Mouse (Mus musculus): ENCODE results near the gene Gse1. TPM values are rescaled to one million over a fixed set of nuclear protein-coding genes. Genes with fewer than 3 reads are reported as not detected.

Gene Gse1
- polyA plus RNA-seq, 1 experiment from 2014 or later, result 10.0 TPM

DNA sequence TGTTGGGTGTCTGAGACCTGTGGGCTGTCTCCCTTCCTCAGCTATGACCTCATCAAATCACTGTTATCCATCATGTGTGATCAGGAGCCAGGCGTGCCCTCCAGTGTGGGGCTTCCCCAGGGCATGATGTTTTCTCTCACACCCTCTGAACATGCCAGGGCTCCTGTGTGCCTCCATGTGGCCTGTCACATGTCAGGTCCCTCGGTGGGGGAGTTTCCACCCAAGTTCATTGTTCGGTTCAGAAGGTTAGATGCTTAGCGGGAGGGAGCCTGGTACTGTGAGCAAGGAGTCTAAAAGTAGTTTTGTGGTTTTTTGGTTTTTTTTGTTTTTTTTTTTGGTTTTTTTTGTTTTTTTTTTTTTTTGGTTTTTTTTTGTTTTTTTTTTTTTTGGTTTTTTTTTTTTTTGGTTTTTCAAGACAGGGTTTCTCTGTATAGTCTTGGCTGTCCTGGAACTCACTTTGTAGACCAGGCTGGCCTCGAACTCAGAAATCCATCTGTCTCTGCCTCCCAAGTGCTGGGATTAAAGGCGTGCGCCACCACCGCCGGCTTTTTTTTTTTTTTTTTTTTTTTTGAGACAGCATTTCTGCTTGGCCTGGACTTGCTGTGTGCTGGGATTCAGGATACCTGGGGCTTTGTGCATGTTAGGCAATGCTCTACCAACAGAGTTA lies 235.8 kb downstream of the Gse1 start:
- peaks cover 55% of the 10 kb centered on the region for H3K4me1 ChIP-seq
- H3K27ac ChIP-seq, result no peak overlapping the region
- H3K27me3 ChIP-seq, result 0 out of 2 replicates have a peak, but pooled peaks cover 13% of the 10 kb centered on the region
- H3K9me3 ChIP-seq (replicated peaks), result no peaks in the 10 kb centered on the region
- 78% methylated on average over 8 of the region's 9 CpGs for WGBS
- no peak overlapping the region for H3K9ac ChIP-seq
- no peak overlapping the region for H3K4me2 ChIP-seq
- H3K36me3 ChIP-seq, result no peaks in the 10 kb centered on the region
- H3K4me3 ChIP-seq (replicated peaks), result no peak overlapping the region
- no peak for ATAC-seq (replicated peaks; ENCODE audit: low FRiP score)

- H3K9ac ChIP-seq, result no peak overlapping the region
- no peak for ATAC-seq (replicated peaks; ENCODE audit: low FRiP score)
Measured at GRCm38 (mm10) chr8:120464585-120464937, 236.3 kb downstream of the Gse1 start.

DNA sequence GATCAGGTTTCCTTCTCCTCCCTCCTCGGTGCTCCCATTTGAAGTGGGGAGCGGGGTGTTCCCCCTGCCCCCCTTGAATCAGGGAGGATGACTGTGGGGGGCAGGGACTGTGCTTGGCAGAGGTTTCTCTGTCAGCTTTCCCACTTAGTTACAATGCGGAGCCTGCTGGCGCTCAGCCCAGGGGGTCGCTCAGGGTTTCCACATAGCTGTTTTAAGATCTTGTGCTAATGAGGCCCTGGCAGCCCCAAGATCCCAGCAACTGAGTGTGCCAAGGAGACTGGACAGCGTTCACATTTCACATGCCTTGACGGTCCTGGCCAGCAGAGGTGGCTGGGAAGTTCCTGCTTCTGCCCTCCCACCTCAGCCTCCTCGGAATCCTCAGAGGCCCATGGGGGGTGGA lies 237.5 kb downstream of the Gse1 start:
- Histone ChIP-seq H3K36me3 (no peaks in the 10 kb centered on the region), H3K4me1 (peaks cover 58% of the 10 kb centered on the region), H3K27me3 (0 out of 2 replicates have a peak, but pooled peaks cover 11% of the 10 kb centered on the region), H3K9ac (no peak overlapping the region), H3K9me3 (replicated peaks) (no peaks in the 10 kb centered on the region), H3K4me3 (replicated peaks) (no peak overlapping the region), H3K4me2 (no peak overlapping the region), H3K27ac (0 out of 2 replicates have a peak overlapping the region, but pooled peaks have one; percentile 45)
- ATAC-seq (replicated peaks; ENCODE audit: low FRiP score), result no peak
- 17% methylated on average over 8 of the region's 8 CpGs for WGBS

More at GRCm38 (mm10) chr8:120464585-120464937, 236.3 kb downstream of the Gse1 start:
- H3K4me1 ChIP-seq, result peaks cover 57% of the 10 kb centered on the region
- no peak overlapping the region for H3K4me3 ChIP-seq (replicated peaks)
- WGBS, result 40% methylated on average over 4 of the region's 4 CpGs
- 0 out of 2 replicates have a peak, but pooled peaks cover 11% of the 10 kb centered on the region for H3K27me3 ChIP-seq
- no peaks in the 10 kb centered on the region for H3K36me3 ChIP-seq
- H3K27ac ChIP-seq, result no peak overlapping the region
- H3K4me2 ChIP-seq, result no peak overlapping the region
- H3K9me3 ChIP-seq (replicated peaks), result no peaks in the 10 kb centered on the region

GRCm38 (mm10) chr8:120466266-120466665 lies 238.0 kb downstream of the Gse1 start:
- 78% methylated on average over 10 of the region's 10 CpGs for WGBS
- no peak overlapping the region for H3K9ac ChIP-seq
- no peaks in the 10 kb centered on the region for H3K36me3 ChIP-seq
- H3K4me2 ChIP-seq, result no peak overlapping the region
- no peak overlapping the region for H3K27ac ChIP-seq
- ATAC-seq (replicated peaks; ENCODE audit: low FRiP score), result no peak
- H3K4me3 ChIP-seq (replicated peaks), result no peak overlapping the region
- H3K27me3 ChIP-seq, result 0 out of 2 replicates have a peak, but pooled peaks cover 7% of the 10 kb centered on the region
- H3K9me3 ChIP-seq (replicated peaks), result no peaks in the 10 kb centered on the region
- H3K4me1 ChIP-seq, result peaks cover 60% of the 10 kb centered on the region

DNA sequence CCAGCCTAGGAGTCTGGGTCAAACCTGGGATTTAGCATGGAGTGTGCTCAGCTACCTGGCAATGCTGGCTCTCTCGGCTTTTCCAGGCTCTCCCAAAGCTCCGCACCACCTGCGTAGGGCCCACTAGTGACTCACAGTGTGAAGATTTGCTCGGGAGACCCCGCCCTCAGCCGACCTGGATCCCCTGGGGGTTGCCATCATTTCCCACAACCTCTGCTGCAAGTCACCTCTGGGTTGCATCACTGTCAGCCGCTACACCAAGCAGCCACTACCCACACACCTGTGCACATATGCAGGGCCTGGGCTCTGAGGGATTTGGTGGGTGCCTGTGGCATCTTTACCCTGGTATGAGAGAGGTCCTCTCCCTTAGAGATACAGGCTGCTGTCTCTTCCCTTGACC lies 239.3 kb downstream of the Gse1 start:
- H3K4me2 ChIP-seq, result no peak overlapping the region
- H3K36me3 ChIP-seq, result no peaks in the 10 kb centered on the region
- 91% methylated on average over 7 of the region's 7 CpGs for WGBS
- H3K4me3 ChIP-seq (replicated peaks), result no peak overlapping the region
- peaks cover 60% of the 10 kb centered on the region for H3K4me1 ChIP-seq
- H3K9ac ChIP-seq, result no peak overlapping the region
- 0 out of 2 replicates have a peak, but pooled peaks cover 7% of the 10 kb centered on the region for H3K27me3 ChIP-seq
- ATAC-seq (replicated peaks; ENCODE audit: low FRiP score), result no peak
- no peak overlapping the region for H3K27ac ChIP-seq
- H3K9me3 ChIP-seq (replicated peaks), result no peaks in the 10 kb centered on the region

- WGBS, result 92% methylated on average over 12 of the region's 12 CpGs
- no peak overlapping the region for H3K4me2 ChIP-seq
Measured at GRCm38 (mm10) chr8:120470170-120470569, 241.9 kb downstream of the Gse1 start.

DNA sequence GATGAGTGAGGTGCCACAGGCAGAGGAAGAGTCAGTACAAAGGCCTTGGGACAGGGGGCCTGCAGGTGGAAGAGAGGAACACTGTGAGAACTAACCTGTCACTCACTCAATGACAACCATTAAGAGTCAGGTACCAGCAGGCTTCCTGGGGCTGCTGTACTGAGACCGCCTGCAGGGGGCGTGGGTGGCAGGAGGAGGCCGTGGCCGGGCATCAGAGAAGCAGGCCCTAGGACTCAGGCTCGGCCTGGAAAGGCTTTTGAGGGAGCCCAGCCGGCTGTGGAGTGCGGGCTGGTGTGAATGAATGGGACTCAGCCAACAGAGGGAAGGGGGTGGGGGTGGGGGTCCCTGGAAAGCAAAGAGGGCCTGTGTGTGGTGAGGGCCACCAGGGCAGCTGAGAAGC lies 242.9 kb downstream of the Gse1 start:
- no peaks in the 10 kb centered on the region for H3K9me3 ChIP-seq (replicated peaks)
- WGBS, result 24% methylated on average over 7 of the region's 7 CpGs
- 0 out of 2 replicates have a peak, but pooled peaks cover 13% of the 10 kb centered on the region for H3K27me3 ChIP-seq
- ATAC-seq (replicated peaks; ENCODE audit: low FRiP score), result no peak
- H3K4me2 ChIP-seq, result no peak overlapping the region
- peaks cover 63% of the 10 kb centered on the region for H3K4me1 ChIP-seq
- H3K36me3 ChIP-seq, result no peaks in the 10 kb centered on the region
- no peak overlapping the region for H3K27ac ChIP-seq
- no peak overlapping the region for H3K9ac ChIP-seq
- no peak overlapping the region for H3K4me3 ChIP-seq (replicated peaks)

More at GRCm38 (mm10) chr8:120470170-120470569, 241.9 kb downstream of the Gse1 start:
- no peak for ATAC-seq (replicated peaks; ENCODE audit: low FRiP score)
- Histone ChIP-seq H3K9me3 (replicated peaks) (no peaks in the 10 kb centered on the region), H3K4me3 (replicated peaks) (no peak overlapping the region), H3K4me1 (peaks cover 62% of the 10 kb centered on the region), H3K27ac (no peak overlapping the region), H3K36me3 (no peaks in the 10 kb centered on the region), H3K27me3 (0 out of 2 replicates have a peak, but pooled peaks cover 7% of the 10 kb centered on the region), H3K9ac (no peak overlapping the region)

DNA sequence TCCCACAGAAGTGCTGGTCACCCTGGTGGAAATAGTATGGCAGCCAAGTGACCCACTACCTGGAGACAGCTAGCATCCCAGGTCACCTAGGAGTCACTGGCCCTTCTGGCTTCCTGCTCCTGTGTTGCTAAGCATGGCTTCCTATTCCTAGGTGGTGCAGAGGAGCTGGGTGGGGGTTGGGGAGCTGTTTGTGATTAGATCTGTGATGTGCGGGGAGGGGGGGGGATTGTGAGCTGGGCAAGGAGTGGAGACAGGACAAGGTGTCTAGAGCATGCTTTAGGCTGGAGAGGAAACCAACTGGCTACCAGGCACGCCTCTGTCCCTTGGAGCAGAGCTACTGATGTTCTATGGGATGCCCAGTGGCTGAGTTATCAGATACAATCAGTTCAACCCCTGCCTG lies 243.5 kb downstream of the Gse1 start:
- no peak overlapping the region for H3K27ac ChIP-seq
- no peaks in the 10 kb centered on the region for H3K9me3 ChIP-seq (replicated peaks)
- peaks cover 65% of the 10 kb centered on the region for H3K4me1 ChIP-seq
- H3K4me2 ChIP-seq, result no peak overlapping the region
- H3K27me3 ChIP-seq, result 0 out of 2 replicates have a peak, but pooled peaks cover 13% of the 10 kb centered on the region
- H3K36me3 ChIP-seq, result no peaks in the 10 kb centered on the region
- no peak overlapping the region for H3K4me3 ChIP-seq (replicated peaks)
- 53% methylated on average over 2 of the region's 2 CpGs for WGBS
- no peak for ATAC-seq (replicated peaks; ENCODE audit: low FRiP score)
- H3K9ac ChIP-seq, result no peak overlapping the region

DNA sequence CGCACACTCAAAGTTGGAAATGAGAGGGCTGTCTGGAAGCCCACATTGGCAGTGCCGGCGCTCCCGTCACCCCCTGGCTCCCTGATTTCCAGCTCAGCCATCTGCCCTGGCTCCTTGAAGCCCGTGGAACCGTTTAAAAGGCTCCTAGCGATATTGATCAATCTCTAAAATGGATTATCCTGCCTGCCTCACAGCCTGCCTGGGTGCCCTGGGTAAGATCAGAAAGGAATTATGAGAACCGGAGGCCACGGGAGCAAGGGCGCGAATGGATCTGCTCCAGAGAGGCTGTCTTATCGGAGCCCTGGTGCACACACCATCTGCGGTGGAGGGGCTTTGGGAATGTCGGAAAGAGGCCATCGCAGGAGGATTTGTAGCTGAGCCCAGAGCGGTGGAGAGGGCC lies 244.0 kb downstream of the Gse1 start:
- Histone ChIP-seq H3K27me3 (0 out of 2 replicates have a peak, but pooled peaks cover 10% of the 10 kb centered on the region), H3K9ac (no peak overlapping the region), H3K9me3 (replicated peaks) (no peaks in the 10 kb centered on the region), H3K4me1 (peaks cover 69% of the 10 kb centered on the region), H3K36me3 (no peaks in the 10 kb centered on the region), H3K27ac (no peak overlapping the region), H3K4me2 (no peak overlapping the region), H3K4me3 (replicated peaks) (no peak overlapping the region)
- 40% methylated on average over 16 of the region's 16 CpGs for WGBS
- no peak for ATAC-seq (replicated peaks; ENCODE audit: low FRiP score)

DNA sequence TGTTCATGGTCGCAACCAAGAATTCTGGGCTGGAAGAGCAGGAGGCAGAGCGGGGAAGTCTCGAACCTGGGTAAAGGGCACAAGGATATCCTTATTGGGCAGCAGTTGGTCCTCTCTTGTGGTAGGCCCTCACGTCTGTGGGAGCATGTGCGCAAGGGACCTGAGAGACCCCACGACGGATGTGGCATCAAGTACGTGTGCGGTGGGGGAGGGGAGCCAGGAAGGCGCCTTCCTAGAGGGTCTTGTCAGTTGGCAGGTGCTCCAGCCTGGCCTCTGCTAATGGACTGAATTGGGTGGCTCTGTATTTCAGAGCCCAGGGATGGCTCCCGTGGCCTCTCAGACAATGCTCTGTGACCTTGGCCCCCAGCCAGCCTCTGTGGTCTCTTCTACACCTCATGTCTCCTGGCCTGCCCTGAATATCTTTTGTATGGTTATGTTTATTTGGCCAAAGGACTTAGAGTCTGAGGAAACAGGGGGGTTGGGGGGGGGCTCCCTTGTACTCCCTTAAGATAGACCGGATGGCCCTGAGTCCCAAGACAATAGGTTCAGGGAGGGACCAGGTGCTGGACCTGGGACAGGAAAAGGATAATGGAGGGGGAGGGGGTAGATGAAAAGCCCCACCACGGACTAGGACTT lies 245.6 kb downstream of the Gse1 start:
- ATAC-seq (replicated peaks; ENCODE audit: low FRiP score), result no peak

GRCm38 (mm10) chr8:120474496-120475235 lies 246.4 kb downstream of the Gse1 start:
- H3K27ac ChIP-seq, result peak overlapping the region; percentile 60; the same call in 1 of the 2 replicates
- no peak for ATAC-seq (replicated peaks; ENCODE audit: low FRiP score)
- peaks cover 64% of the 10 kb centered on the region for H3K4me1 ChIP-seq

More for the DNA sequence above, 245.6 kb downstream of the Gse1 start:
- Histone ChIP-seq H3K9me3 (replicated peaks) (no peaks in the 10 kb centered on the region), H3K4me3 (replicated peaks) (no peak overlapping the region), H3K36me3 (no peaks in the 10 kb centered on the region), H3K27ac (peak overlapping the region; percentile 60), H3K9ac (no peak overlapping the region), H3K4me1 (peaks cover 69% of the 10 kb centered on the region), H3K4me2 (no peak overlapping the region), H3K27me3 (0 out of 2 replicates have a peak, but pooled peaks cover 6% of the 10 kb centered on the region)
- 85% methylated on average over 13 of the region's 13 CpGs for WGBS

More at GRCm38 (mm10) chr8:120474496-120475235, 246.4 kb downstream of the Gse1 start:
- 0 out of 2 replicates have a peak, but pooled peaks cover 6% of the 10 kb centered on the region for H3K27me3 ChIP-seq
- 58% methylated on average over 11 of the region's 11 CpGs for WGBS
- no peak overlapping the region for H3K9ac ChIP-seq
- H3K4me2 ChIP-seq, result no peak overlapping the region
- no peak overlapping the region for H3K4me3 ChIP-seq (replicated peaks)
- no peaks in the 10 kb centered on the region for H3K9me3 ChIP-seq (replicated peaks)
- no peaks in the 10 kb centered on the region for H3K36me3 ChIP-seq
